Mouse (Mus musculus) G1E (cell line): Measurements from ENCODE around the gene Egf. TPM values are rescaled to one million over a fixed set of nuclear protein-coding genes. Genes with fewer than 3 reads are reported as not detected.

Experiments
- ATAC-seq: 2 replicates; pipeline ENCODE4 v1.8.0; 2016; ENCODE audit warnings: mild to moderate bottlenecking; ENCODE audit not compliant: insufficient number of reproducible peaks, poor library complexity, low FRiP score, severe bottlenecking; ENCODE audit errors: extremely low read depth
- DNase-seq: peaks from one replicate; pipeline ENCODE4 v3.0.0; 2012; ENCODE audit warnings: low spot score
- H3K27me3 ChIP-seq: 2 replicates; pipeline ENCODE4 v1.6.1; 2012; ENCODE audit warnings: mild to moderate bottlenecking, low read length, inconsistent platforms; ENCODE audit not compliant: insufficient read depth
- H3K36me3 ChIP-seq: replicated peaks from 2 replicates; pipeline ENCODE3; 2012; ENCODE audit warnings: mild to moderate bottlenecking, inconsistent platforms
- H3K4me1 ChIP-seq: 2 replicates; pipeline ENCODE4 v1.6.1; 2012; ENCODE audit warnings: low read depth, low read length, inconsistent platforms, mixed read lengths; ENCODE audit not compliant: insufficient read depth
- H3K4me3 ChIP-seq: 2 replicates; pipeline ENCODE4 v1.5.1; 2012; ENCODE audit warnings: low read depth, mild to moderate bottlenecking, inconsistent platforms, low read length, moderate library complexity, mixed read lengths
- H3K9me3 ChIP-seq: replicated peaks from 2 replicates; pipeline ENCODE4 v1.6.1; 2012; ENCODE audit warnings: inconsistent platforms
- CTCF ChIP-seq: IDR thresholded peaks from 2 replicates; pipeline ENCODE4 v1.5.1; 2012; ENCODE audit warnings: low read depth, low read length, inconsistent platforms, mixed read lengths
- GATA1 ChIP-seq: IDR thresholded peaks from 2 replicates; pipeline ENCODE4 v1.6.1; 2012; ENCODE audit warnings: borderline replicate concordance, low read length, inconsistent platforms, mixed read lengths
- GATA2 ChIP-seq: IDR thresholded peaks from 2 replicates; pipeline ENCODE4 v1.6.1; 2012; ENCODE audit warnings: low read depth, low read length, inconsistent platforms, borderline replicate concordance
- POLR2AphosphoS5 ChIP-seq: IDR thresholded peaks from 2 replicates; pipeline ENCODE4 v1.6.1; 2012; ENCODE audit warnings: low read depth, low read length, inconsistent platforms; ENCODE audit not compliant: insufficient replicate concordance
- TAL1 ChIP-seq: conservative IDR thresholded peaks from 2 replicates; pipeline ENCODE4 v1.6.1; 2012; ENCODE audit warnings: low read depth, low read length, inconsistent platforms, mixed read lengths
- polyA plus RNA-seq: library from polyadenylated mRNA; stranded (reverse); fragments of >175 nt; gene quantifications from 2 replicates; pipeline ENCODE4 v1.2.3, GENCODE M21; 2012
- total RNA-seq, 2 experiments: library from RNA; stranded (forward) in 1 of 2; stranded (reverse) in 1 of 2; fragments of 200-1000 nt in 1 of 2; fragments of >200 nt in 1 of 2; fragmentation: Nextera tagmentation in 1 of 2; gene quantifications; 2 replicates each; pipeline ENCODE4 v1.2.3; 2014 to 2017

Egf gene
- total and polyA plus RNA-seq, 3 experiments, result 1.3 to 2.8 (median 2.4) TPM

DNA sequence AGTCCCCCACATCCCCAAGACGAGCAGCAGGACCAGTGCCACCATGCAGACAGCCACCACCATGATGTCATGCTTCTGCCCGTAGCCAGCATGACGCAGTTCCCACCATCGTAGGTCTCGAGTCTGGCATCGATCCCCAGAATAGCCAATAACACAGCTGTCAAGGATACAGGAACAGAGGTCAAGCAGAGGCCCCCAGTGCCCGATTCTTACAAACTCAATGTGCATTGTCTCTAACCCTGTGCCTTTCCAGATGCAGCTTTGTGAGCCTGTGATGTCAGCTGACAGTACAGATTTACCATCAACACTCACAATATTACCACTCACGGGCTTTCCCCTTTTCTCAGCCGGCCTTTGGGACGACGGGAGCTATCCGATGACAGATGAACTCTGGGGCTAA is 68.9 kb downstream of the Egf start:
- TF ChIP-seq GATA2 (no peak), GATA1 (no peak), CTCF (no peak), POLR2AphosphoS5 (no peak), TAL1 (no peak)
- Histone ChIP-seq H3K36me3 (peaks cover 43% of the 10 kb centered on the region), H3K27me3 (no peaks in the 10 kb centered on the region), H3K4me1 (no peaks in the 10 kb centered on the region), H3K4me3 (no peak overlapping the region), H3K9me3 (no peaks in the 10 kb centered on the region)
- DNase-seq (no peak), ATAC-seq (no peak)

GRCm38 (mm10) chr3:129683060-129683679 is 71.9 kb downstream of the Egf start:
- DNase-seq, result no peak
- ATAC-seq, result no peak
- Histone ChIP-seq H3K27me3 (no peaks in the 10 kb centered on the region), H3K4me3 (no peak overlapping the region), H3K4me1 (no peaks in the 10 kb centered on the region), H3K9me3 (no peaks in the 10 kb centered on the region), H3K36me3 (peaks cover 50% of the 10 kb centered on the region)
- TF ChIP-seq TAL1, result no peak
- TF ChIP-seq POLR2AphosphoS5, result no peak
- TF ChIP-seq CTCF, result no peak
- TF ChIP-seq GATA1, result no peak
- TF ChIP-seq GATA2, result no peak

DNA sequence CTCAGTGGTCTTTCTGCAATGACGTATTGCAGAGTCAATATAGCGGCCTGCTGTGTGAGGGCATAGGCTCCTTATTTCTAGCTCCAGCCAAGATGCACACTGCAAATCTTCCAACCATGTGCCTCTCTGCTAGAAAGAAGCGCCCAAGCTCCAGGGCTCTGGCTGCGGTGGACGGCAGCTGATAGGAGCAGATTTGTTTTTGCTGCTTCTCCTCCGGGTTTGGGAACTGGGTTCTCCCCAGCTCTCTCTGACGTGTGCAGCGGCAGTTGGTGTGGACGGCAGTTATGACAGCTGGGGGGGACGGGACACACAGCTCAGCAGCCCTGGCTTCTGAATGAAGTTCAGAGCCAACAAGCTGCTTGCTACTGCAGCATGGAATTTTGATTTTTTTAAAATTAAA is 72.7 kb downstream of the Egf start:
- no peak for DNase-seq
- TF ChIP-seq GATA2 (no peak), TAL1 (no peak), CTCF (no peak), GATA1 (no peak), POLR2AphosphoS5 (no peak)
- Histone ChIP-seq H3K4me1 (no peaks in the 10 kb centered on the region), H3K27me3 (no peaks in the 10 kb centered on the region), H3K36me3 (peaks cover 48% of the 10 kb centered on the region), H3K4me3 (no peak overlapping the region), H3K9me3 (no peaks in the 10 kb centered on the region)
- ATAC-seq, result no peak

DNA sequence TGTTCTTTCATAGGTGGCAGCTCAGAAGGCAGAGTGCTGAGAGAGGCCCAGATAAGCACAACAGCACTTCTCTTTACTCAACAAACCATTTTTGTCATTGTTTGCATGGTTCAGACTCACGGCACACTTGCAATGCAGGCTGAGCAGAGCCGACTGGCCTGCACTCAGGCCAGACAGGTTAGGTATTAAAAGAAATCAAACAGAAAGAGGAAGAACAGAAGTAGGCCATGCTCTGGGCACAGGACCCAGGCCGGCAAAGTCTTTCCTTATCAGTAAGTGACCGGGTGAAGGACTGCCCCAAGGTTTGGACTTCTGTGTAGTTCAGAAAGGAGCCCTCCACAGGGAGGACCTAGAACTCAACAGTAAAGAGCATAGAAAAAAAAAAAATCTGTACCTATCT is 73.3 kb downstream of the Egf start:
- no peak overlapping the region for H3K4me3 ChIP-seq
- TF ChIP-seq GATA1, result no peak
- no peak for TF ChIP-seq TAL1
- no peak for TF ChIP-seq CTCF
- TF ChIP-seq GATA2, result no peak
- TF ChIP-seq POLR2AphosphoS5, result no peak
- peaks cover 48% of the 10 kb centered on the region for H3K36me3 ChIP-seq
- no peaks in the 10 kb centered on the region for H3K4me1 ChIP-seq
- no peaks in the 10 kb centered on the region for H3K9me3 ChIP-seq
- H3K27me3 ChIP-seq, result no peaks in the 10 kb centered on the region
- ATAC-seq (no peak), DNase-seq (no peak)

DNA sequence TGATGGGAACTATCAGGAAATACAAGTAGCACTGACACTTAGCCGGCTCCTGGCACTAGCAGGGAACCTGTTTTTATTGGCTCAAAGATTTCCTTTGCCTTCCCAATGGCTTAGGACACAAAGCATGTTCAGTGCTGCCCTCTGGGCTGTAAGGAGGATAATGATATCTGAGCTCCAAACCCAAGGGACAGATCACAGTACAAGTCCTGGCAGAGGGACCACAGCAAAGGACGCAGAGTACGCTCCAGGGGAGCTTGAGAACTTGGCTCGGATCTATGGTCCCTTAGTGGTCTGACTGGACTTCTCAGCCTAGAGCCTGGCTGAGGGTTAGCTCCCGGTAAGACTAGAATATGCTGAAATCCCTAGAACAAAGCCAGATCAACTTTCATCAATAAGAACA is 74.9 kb downstream of the Egf start:
- DNase-seq, result no peak
- ATAC-seq, result no peak
- no peaks in the 10 kb centered on the region for H3K27me3 ChIP-seq

DNA sequence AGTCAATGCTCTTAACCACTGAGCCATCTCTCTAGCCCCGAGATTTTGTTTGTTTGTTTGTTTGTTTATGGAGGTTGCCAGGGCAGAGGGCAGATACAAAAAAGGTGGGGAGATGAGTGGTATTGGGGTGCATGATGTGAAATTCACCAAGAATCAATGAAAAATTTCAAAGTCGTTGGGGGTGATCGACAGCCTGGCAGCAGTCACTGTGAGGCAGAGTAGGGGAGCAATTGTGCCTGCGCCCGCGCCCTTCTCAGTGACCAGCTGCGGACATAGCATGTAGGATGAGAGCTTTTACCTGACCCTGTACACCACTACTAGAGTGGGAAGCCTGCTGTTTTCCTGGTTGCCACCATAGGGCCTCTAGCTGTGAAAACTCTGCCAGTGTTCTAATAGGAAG is 79.2 kb downstream of the Egf start:
- peaks cover 19% of the 10 kb centered on the region for H3K36me3 ChIP-seq
- no peaks in the 10 kb centered on the region for H3K27me3 ChIP-seq
- H3K9me3 ChIP-seq, result no peaks in the 10 kb centered on the region
- TF ChIP-seq GATA1 (no peak), GATA2 (no peak), CTCF (no peak), POLR2AphosphoS5 (no peak), TAL1 (no peak)
- H3K4me3 ChIP-seq, result no peak overlapping the region
- ATAC-seq (no peak), DNase-seq (no peak)
- no peaks in the 10 kb centered on the region for H3K4me1 ChIP-seq

More for the DNA sequence above, 74.9 kb downstream of the Egf start:
- H3K9me3 ChIP-seq, result no peaks in the 10 kb centered on the region
- peaks cover 40% of the 10 kb centered on the region for H3K36me3 ChIP-seq
- TF ChIP-seq GATA2 (no peak), TAL1 (no peak)
- no peaks in the 10 kb centered on the region for H3K4me1 ChIP-seq
- no peak overlapping the region for H3K4me3 ChIP-seq
